Mouse (Mus musculus) kidney, adult 9 months (tissue): ENCODE measurements around the gene Rasl10a.
A peak's percentile ranks its signal among the peaks of the same experiment; 100 is the strongest.

Experiments
- DNase-seq: peaks from one replicate; pipeline ENCODE4 v3.0.0; 2022

The Rasl10a gene

GRCm38 (mm10) chr11:5054151-5054550 is 3.8 kb upstream of the Rasl10a start:
- no peak for DNase-seq

GRCm38 (mm10) chr11:5054874-5055273 is 3.1 kb upstream of the Rasl10a start:
- peak; percentile 53 for DNase-seq

GRCm38 (mm10) chr11:5055945-5056938 is 1.7 kb upstream of the Rasl10a start:
- no peak for DNase-seq

- DNase-seq, result no peak
Measured at GRCm38 (mm10) chr11:5057064-5057463, 864 bp upstream of the Rasl10a start.

GRCm38 (mm10) chr11:5057541-5057855 is 430 bp upstream of the Rasl10a start:
- peak; percentile 21 for DNase-seq

- no peak for DNase-seq
Measured at GRCm38 (mm10) chr11:5058783-5059182, 855 bp downstream of the Rasl10a start.

GRCm38 (mm10) chr11:5059230-5059629 is 1.3 kb downstream of the Rasl10a start:
- no peak for DNase-seq

GRCm38 (mm10) chr11:5059704-5060156 is 1.8 kb downstream of the Rasl10a start:
- peak; percentile 29 for DNase-seq

GRCm38 (mm10) chr11:5060756-5061412 is 3.0 kb downstream of the Rasl10a start:
- no peak for DNase-seq

GRCm38 (mm10) chr11:5061413-5062139 is 3.6 kb downstream of the Rasl10a start:
- peak; percentile 94 for DNase-seq

- no peak for DNase-seq
Measured at GRCm38 (mm10) chr11:5062326-5062725, 4.4 kb downstream of the Rasl10a start.

- DNase-seq, result no peak
Measured at GRCm38 (mm10) chr11:5062860-5063505, 5.1 kb downstream of the Rasl10a start.

GRCm38 (mm10) chr11:5063561-5064281 is 5.8 kb downstream of the Rasl10a start:
- DNase-seq, result no peak

GRCm38 (mm10) chr11:5064282-5065055 is 6.5 kb downstream of the Rasl10a start:
- peak; percentile 27 for DNase-seq

- DNase-seq, result peak; percentile 92
Measured at GRCm38 (mm10) chr11:5065056-5065821, 7.3 kb downstream of the Rasl10a start, which contains the start of gene Gas2l1. Gas2l1 (minus strand) TSS chr11:5065327.

- DNase-seq, result no peak
Measured at GRCm38 (mm10) chr11:5067063-5067462, 9.1 kb downstream of the Rasl10a start.

GRCm38 (mm10) chr11:5068126-5068971 is 10.4 kb downstream of the Rasl10a start:
- DNase-seq, result no peak

- peak; percentile 44 for DNase-seq
Measured at GRCm38 (mm10) chr11:5074882-5075281, 17.0 kb downstream of the Rasl10a start.

GRCm38 (mm10) chr11:5075760-5076159 is 17.8 kb downstream of the Rasl10a start:
- DNase-seq, result no peak
